Mouse (Mus musculus) hindlimb bud, embryonic 11.5 days (tissue): ENCODE results near the gene Stra6.

Source experiments
- DNase-seq: peaks from one replicate; pipeline ENCODE4 v3.0.0-alpha.2; 2012; ENCODE audit warnings: low read depth, low spot score; ENCODE audit errors: extremely low spot score

Stra6 gene

GRCm38 (mm10) chr9:58063531-58063930 lies at the start of gene Stra6:
Gene Stra6, plus strand, starts transcription at chr9:58063788.
- DNase-seq, result no peak

- no peak for DNase-seq
Observed at GRCm38 (mm10) chr9:58014393-58015160, 49.0 kb upstream of the Stra6 start.

GRCm38 (mm10) chr9:58015856-58016255 lies 47.7 kb upstream of the Stra6 start:
- no peak for DNase-seq

- no peak for DNase-seq
Observed at GRCm38 (mm10) chr9:58016962-58017361, 46.6 kb upstream of the Stra6 start.

- no peak for DNase-seq
Observed at GRCm38 (mm10) chr9:58018385-58018784, 45.2 kb upstream of the Stra6 start.

- DNase-seq, result no peak
Observed at GRCm38 (mm10) chr9:58025995-58026394, 37.6 kb upstream of the Stra6 start.

- no peak for DNase-seq
Observed at GRCm38 (mm10) chr9:58027426-58028180, 36.0 kb upstream of the Stra6 start.

GRCm38 (mm10) chr9:58028841-58029240 lies 34.7 kb upstream of the Stra6 start:
- DNase-seq, result no peak

GRCm38 (mm10) chr9:58029635-58030034 lies 34.0 kb upstream of the Stra6 start:
- no peak for DNase-seq

- no peak for DNase-seq
Observed at GRCm38 (mm10) chr9:58031895-58032294, 31.7 kb upstream of the Stra6 start.

GRCm38 (mm10) chr9:58035519-58035918 lies 28.1 kb upstream of the Stra6 start:
- no peak for DNase-seq

- DNase-seq, result no peak
Observed at GRCm38 (mm10) chr9:58035951-58036698, 27.5 kb upstream of the Stra6 start.

GRCm38 (mm10) chr9:58036961-58037360 lies 26.6 kb upstream of the Stra6 start:
- DNase-seq, result no peak

- no peak for DNase-seq
Observed at GRCm38 (mm10) chr9:58038500-58039168, 25.0 kb upstream of the Stra6 start.

GRCm38 (mm10) chr9:58040977-58041376 lies 22.6 kb upstream of the Stra6 start:
- DNase-seq, result no peak

GRCm38 (mm10) chr9:58042391-58042790 lies 21.2 kb upstream of the Stra6 start:
- DNase-seq, result no peak

GRCm38 (mm10) chr9:58043496-58044017 lies 20.0 kb upstream of the Stra6 start:
- no peak for DNase-seq

- DNase-seq, result no peak
Observed at GRCm38 (mm10) chr9:58044828-58045227, 18.8 kb upstream of the Stra6 start.

- no peak for DNase-seq
Observed at GRCm38 (mm10) chr9:58045646-58046045, 17.9 kb upstream of the Stra6 start.

- no peak for DNase-seq
Observed at GRCm38 (mm10) chr9:58047061-58047460, 16.5 kb upstream of the Stra6 start.

- DNase-seq, result no peak
Observed at GRCm38 (mm10) chr9:58048621-58049020, 15.0 kb upstream of the Stra6 start.
